Mouse (Mus musculus) intestine, embryonic 16.5 days (tissue): Measurements from ENCODE around the gene Faf1. TPM values are rescaled to one million over a fixed set of nuclear protein-coding genes. Genes with fewer than 3 reads are reported as not detected.

ENCODE experiments used
- ATAC-seq: fragments of 200-750 bp; cut with Nextera tagmentation; 2 replicates; pipeline ENCODE4 v1.8.0; 2017; ENCODE audit warnings: moderate TSS enrichment, moderate library complexity
- H3K27ac ChIP-seq: fragments of 300-500 bp; sonication (generic); 2 replicates; pipeline ENCODE4 v1.5.1; 2014; ENCODE audit warnings: mild to moderate bottlenecking, low read length
- H3K27me3 ChIP-seq: fragments of 300-500 bp; sonication (generic); replicated peaks from 2 replicates; pipeline ENCODE4 v1.6.1; 2014; ENCODE audit warnings: low read length, control low read depth, mixed read lengths; ENCODE audit not compliant: control insufficient read depth, insufficient read depth
- H3K36me3 ChIP-seq: fragments of 300-500 bp; sonication (generic); 2 replicates; pipeline ENCODE4 v1.6.1; 2014; ENCODE audit warnings: low read length, control low read depth; ENCODE audit not compliant: control insufficient read depth, insufficient read depth
- H3K4me1 ChIP-seq: fragments of 300-500 bp; sonication (generic); 2 replicates; pipeline ENCODE4 v1.6.1; 2014; ENCODE audit warnings: low read length, control low read depth, mixed read lengths; ENCODE audit not compliant: control insufficient read depth, insufficient read depth
- H3K4me2 ChIP-seq: fragments of 300-500 bp; sonication (generic); 2 replicates; pipeline ENCODE4 v1.6.1; 2014; ENCODE audit warnings: low read depth, low read length, control low read depth
- H3K4me3 ChIP-seq: fragments of 300-500 bp; sonication (generic); 2 replicates; pipeline ENCODE4 v1.5.1; 2014; ENCODE audit warnings: mild to moderate bottlenecking, low read length
- H3K9ac ChIP-seq: fragments of 300-500 bp; sonication (generic); 2 replicates; pipeline ENCODE4 v1.6.1; 2014; ENCODE audit warnings: low read depth, low read length
- H3K9me3 ChIP-seq: fragments of 300-500 bp; sonication (generic); 2 replicates; pipeline ENCODE4 v1.6.1; 2016; ENCODE audit warnings: low read length, control low read depth; ENCODE audit not compliant: control insufficient read depth
- whole genome bisulfite sequencing: fragments of 180-500 bp; shearing (Covaris S2); extraction: QIAGEN DNeasy Blood & Tissue Kit; methylation state at CpG from one replicate; pipeline ENCODE4 v1.1.7; 2014; 5-methylcytosine and 5-hydroxymethylcytosine counted together
- polyA plus RNA-seq: library from polyadenylated mRNA; unstranded; fragments of >200 nt; fragmentation: Nextera tagmentation; extraction: Ambion mirVana; gene quantifications from 2 replicates; pipeline ENCODE4 v1.2.1, GENCODE M21; 2015

The Faf1 gene
- polyA plus RNA-seq, 1 experiment from 2014 or later = 12.2 TPM

DNA sequence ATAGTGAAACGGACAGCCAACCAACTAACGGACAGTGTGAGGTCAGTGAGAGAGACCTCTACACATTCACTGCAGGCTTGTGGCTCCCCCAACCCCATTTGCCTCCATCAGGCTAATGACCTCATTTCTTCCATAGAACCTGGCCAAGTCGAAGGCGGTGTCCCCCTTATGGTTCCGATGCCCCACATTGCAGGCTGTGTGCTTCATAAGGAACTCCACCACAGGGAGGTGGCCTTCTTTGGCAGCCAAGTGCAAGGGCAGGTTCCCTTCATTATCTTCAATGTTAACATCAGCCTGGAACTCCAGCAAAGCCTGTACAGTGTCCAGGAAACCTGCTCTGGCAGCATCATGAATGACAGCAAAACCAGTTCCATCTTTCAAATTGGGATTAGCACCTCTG is 15.2 kb upstream of the Faf1 start:
- H3K4me3 ChIP-seq = no peak overlapping the region
- no peak overlapping the region for H3K9ac ChIP-seq
- WGBS = 33% methylated on average over 5 of the region's 5 CpGs
- H3K36me3 ChIP-seq = no peaks in the 10 kb centered on the region
- no peak for ATAC-seq
- no peaks in the 10 kb centered on the region for H3K9me3 ChIP-seq
- no peak overlapping the region for H3K4me2 ChIP-seq
- H3K4me1 ChIP-seq = peaks cover 11% of the 10 kb centered on the region
- H3K27me3 ChIP-seq = peaks cover 32% of the 10 kb centered on the region
- no peak overlapping the region for H3K27ac ChIP-seq

DNA sequence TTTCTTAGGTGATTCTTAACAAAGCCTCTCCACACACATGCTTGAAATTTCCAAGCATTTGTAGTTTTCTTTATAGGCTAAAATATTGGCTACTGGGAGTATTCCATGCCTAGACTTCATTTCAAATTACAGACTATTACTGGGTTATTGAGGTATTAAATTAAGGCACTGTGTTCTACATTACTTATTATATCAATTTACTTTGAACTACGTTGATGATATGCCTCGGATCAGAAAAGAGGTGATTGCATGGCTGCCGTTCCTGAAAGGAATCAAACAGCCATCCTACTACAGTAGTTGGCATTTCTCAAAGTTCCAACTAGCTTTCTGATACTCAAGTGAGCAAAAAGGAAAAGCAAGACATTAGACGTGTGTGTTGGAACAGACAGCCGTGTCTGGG is 14.1 kb upstream of the Faf1 start:
- Histone ChIP-seq H3K36me3 (no peaks in the 10 kb centered on the region), H3K4me1 (peaks cover 5% of the 10 kb centered on the region), H3K9me3 (no peaks in the 10 kb centered on the region), H3K27ac (no peak overlapping the region), H3K9ac (no peak overlapping the region), H3K4me3 (no peak overlapping the region), H3K27me3 (peaks cover 22% of the 10 kb centered on the region), H3K4me2 (no peak overlapping the region)
- ATAC-seq = no peak
- 22% methylated on average over 5 of the region's 5 CpGs for WGBS

DNA sequence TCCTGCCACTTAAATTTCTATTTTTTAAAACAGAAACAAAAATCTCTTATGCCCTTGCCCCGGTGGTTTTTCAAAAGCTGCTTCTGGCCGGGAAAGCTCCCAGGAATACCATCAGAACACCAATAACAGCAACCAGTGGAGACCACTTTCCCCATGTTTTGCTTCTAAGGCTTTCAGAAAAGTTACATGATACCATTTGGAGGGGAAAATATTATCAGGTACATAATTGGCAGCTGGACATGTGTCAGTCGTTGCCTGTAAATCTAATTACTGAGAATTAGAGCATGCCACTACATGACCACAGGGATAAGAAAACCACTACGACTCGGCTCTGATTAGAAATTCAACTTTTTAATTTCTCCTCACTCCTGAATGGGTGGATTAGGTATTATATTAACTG is 12.3 kb upstream of the Faf1 start:
- Histone ChIP-seq H3K4me1 (no peaks in the 10 kb centered on the region), H3K4me3 (no peak overlapping the region), H3K27ac (no peak overlapping the region), H3K9me3 (no peaks in the 10 kb centered on the region), H3K36me3 (no peaks in the 10 kb centered on the region), H3K4me2 (0 out of 2 replicates have a peak overlapping the region, but pooled peaks have one; percentile 1), H3K27me3 (peaks cover 14% of the 10 kb centered on the region), H3K9ac (no peak overlapping the region)
- ATAC-seq = no peak
- WGBS = 17% methylated on average over 5 of the region's 5 CpGs

DNA sequence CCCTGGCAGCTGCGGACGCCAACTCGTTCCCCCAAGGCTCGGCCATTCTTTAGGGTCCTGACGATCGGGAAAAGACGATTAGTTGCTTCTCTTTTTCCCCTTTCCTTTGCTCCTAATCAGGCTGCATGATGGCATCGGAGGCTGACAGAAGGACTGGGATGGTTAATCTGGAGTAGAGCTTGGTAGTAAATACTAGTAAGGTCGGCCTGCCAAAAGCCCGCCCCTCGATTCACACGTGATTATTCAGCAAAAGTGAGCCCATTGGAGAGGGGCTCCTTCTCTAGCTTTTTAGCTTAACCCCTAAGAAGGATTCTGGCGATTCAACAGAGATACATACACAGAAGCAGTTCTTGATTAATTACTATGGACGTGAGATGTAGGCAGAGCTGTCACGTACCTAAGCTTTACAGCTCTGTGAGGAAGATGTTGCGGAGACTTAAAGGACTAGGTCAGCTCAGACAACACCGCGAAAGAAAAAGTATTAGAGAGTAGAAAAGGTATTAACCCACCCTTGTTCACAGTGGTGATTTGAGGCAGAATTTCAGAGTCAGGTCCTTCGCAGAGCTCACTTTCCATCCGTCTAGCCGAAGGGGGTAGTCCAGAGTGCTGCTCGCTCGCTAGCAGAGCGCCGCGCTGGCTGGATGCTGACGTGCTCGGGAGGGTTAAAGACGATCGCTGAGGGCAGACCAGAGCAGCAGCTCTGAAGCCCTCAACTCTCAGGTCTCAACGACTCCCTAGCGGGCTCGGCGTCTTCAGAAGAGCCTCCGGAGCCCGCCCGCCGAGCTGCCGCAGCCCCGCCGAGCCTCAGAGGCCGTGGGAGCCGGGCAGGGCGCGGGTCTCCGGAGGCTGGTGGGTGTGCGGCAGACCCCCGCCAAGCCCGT is 11.0 kb upstream of the Faf1 start:
- under 1% methylated on average over 47 of the region's 49 CpGs for WGBS
- peaks cover 11% of the 10 kb centered on the region for H3K27me3 ChIP-seq
- H3K36me3 ChIP-seq = no peaks in the 10 kb centered on the region
- H3K27ac ChIP-seq = peak overlapping the region; percentile 61
- ATAC-seq = peak; percentile 42
- peak overlapping the region; percentile 98 for H3K9ac ChIP-seq
- H3K4me2 ChIP-seq = peak overlapping the region; percentile 100
- no peaks in the 10 kb centered on the region for H3K9me3 ChIP-seq
- H3K4me1 ChIP-seq = no peaks in the 10 kb centered on the region
- peak overlapping the region; percentile 80 for H3K4me3 ChIP-seq

DNA sequence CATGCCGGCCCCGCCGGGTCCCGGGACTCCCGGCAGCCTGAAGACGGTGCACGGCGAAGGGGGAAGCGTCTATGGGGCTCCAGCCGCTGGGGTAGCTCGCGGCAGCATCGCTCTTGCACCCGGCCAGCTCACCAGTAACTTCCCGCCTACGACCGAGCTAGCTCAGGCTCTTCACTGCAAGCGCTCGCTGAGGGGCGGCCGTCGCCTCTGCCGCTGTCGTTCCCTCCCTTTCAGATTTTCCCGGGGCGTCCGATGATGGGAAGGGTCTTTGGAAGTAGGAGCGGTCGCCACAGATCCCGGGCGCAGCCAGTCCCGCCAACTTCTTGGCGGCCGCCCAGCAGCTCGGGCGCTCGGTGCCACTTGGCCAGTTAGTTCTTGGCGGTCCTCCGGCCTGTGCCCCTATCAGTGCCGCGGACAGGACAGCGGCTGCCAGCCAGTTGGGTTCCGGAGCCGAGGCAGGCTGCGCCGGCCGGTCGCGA is 10.4 kb upstream of the Faf1 start:
- H3K9me3 ChIP-seq = no peaks in the 10 kb centered on the region
- H3K27me3 ChIP-seq = peaks cover 7% of the 10 kb centered on the region
- H3K27ac ChIP-seq = peak overlapping the region; percentile 61
- no peaks in the 10 kb centered on the region for H3K4me1 ChIP-seq
- peak overlapping the region; percentile 100 for H3K4me2 ChIP-seq
- peak; percentile 49 for ATAC-seq
- peak overlapping the region; percentile 80 for H3K4me3 ChIP-seq
- no peaks in the 10 kb centered on the region for H3K36me3 ChIP-seq
- 0% methylated on average over 49 of the region's 49 CpGs for WGBS
- H3K9ac ChIP-seq = peak overlapping the region; percentile 98

DNA sequence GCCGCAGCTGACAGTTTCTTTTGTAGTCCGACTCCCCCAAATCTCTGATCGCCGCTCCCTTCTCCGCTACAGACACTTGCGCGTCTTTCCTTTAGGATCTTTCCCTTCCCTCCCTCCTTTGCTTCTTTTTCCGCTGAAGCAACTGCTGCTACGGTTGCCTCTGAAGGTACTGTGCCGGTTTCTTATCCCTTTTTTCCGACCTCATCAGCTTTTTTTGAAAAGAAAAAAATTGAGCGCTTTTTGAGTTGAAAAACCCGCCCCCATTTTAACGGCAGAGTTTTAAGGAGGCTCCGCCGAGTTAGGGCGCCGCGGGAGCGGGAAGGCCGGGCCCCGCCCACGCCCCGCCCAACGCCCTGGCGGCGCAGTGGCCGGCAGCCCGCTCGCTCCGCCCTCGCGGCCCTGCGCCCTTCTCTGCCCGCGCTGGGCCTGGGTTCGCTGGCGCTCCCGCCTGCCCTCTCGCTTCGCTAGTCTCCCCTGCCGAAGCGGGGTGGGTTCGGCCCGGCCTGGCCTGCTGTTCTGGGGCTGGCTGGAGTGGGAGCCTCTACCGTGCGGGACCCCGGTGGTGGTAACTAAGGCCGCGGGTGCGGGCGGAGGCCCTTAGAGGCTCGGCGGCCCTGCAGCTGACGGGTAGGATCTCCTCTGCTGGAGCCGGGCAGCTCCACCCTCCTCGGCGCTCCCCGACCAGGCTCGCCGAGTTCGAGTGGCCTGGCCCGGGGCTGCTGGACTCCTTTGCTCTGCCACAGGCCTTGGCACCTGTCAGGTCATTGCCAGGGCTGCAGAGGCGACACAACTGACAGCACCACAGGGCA is 9.7 kb upstream of the Faf1 start, which contains the start of gene Cdkn2c:
Cdkn2c (minus strand) TSS at position 729 of the 809 bp plus-strand sequence.
- ATAC-seq = peak; percentile 98
- Histone ChIP-seq H3K9me3 (no peaks in the 10 kb centered on the region), H3K27ac (peak within 1 kb of the TSS; percentile 95), H3K36me3 (no peaks in the 10 kb centered on the region), H3K27me3 (0 out of 2 replicates have a peak, but pooled peaks cover 2% of the 10 kb centered on the region), H3K9ac (peak within 1 kb of the TSS; percentile 98), H3K4me2 (peak within 1 kb of the TSS; percentile 100), H3K4me3 (peak within 1 kb of the TSS; percentile 80), H3K4me1 (no peaks in the 10 kb centered on the region)
- WGBS = under 1% methylated on average over 64 of the region's 64 CpGs

DNA sequence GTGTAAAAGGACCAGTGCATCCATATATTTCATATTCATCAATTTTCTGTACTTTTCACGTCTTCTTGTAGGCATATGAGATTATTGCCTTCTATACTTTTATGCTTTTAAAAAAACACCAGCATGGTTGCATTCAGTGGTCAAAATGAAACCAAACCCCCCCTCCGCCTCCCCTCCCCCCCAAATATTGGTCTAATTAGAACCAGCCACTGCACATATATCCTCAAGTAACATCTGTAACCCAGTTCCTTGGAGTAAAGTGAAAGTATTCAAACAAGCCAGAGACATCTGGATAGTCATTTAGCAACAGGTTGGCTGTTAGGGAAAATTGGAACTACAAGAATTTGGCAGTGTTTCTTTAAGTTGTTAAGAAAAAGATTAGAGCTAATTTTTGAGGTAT is 8.9 kb upstream of the Faf1 start:
- no peak for ATAC-seq
- H3K27ac ChIP-seq = no peak overlapping the region
- no peaks in the 10 kb centered on the region for H3K9me3 ChIP-seq
- H3K36me3 ChIP-seq = no peaks in the 10 kb centered on the region
- no peaks in the 10 kb centered on the region for H3K27me3 ChIP-seq
- H3K4me2 ChIP-seq = peak overlapping the region; percentile 100
- 64% methylated on average over 2 of the region's 2 CpGs for WGBS
- H3K9ac ChIP-seq = peak overlapping the region; percentile 98; the same call in 1 of the 2 replicates
- no peaks in the 10 kb centered on the region for H3K4me1 ChIP-seq
- peak overlapping the region; percentile 80 for H3K4me3 ChIP-seq

DNA sequence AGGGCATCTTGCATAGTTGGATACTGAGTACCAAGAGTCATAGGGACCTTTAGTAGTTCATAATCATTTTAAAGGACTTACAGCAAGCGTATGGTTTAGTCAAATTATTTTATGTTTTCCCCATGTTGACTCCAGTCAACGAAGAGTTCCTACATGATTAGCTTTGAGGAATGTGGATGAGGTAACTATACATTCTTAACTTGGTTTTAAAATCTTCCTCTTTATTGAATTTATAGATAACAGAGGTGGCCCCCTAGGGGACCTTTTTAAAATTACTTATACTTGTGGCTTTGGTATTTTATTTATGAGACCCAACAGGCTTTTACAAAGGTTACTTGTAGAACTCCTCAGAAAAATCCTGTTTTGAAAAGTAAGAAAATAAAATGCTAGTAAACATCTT is 6.2 kb upstream of the Faf1 start:
- Histone ChIP-seq H3K4me3 (no peak overlapping the region), H3K9ac (no peak overlapping the region), H3K27me3 (no peaks in the 10 kb centered on the region), H3K4me2 (no peak overlapping the region), H3K4me1 (no peaks in the 10 kb centered on the region), H3K36me3 (no peaks in the 10 kb centered on the region), H3K9me3 (no peaks in the 10 kb centered on the region), H3K27ac (no peak overlapping the region)
- no peak for ATAC-seq
- WGBS = 72% methylated on average over 2 of the region's 2 CpGs

DNA sequence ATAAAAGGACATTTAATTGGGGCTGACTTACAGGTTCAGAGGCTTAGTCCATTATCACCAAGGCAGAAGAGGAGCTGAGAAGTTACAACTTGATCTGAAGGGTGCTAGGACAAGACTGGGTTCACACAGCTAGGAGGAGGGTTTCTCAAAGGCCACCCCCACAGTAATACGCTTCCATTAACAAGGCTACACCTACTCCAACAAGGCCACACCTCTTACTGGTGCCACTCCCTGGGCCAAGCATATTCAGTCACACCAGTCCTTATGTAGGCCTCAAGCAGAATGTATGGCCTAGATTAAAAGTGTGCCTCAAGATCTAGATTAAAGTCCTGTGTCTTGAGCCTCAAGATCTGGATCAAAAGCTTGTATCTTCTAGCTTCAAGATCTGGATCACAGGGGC is 4.4 kb upstream of the Faf1 start:
- H3K4me1 ChIP-seq = no peaks in the 10 kb centered on the region
- H3K27ac ChIP-seq = no peak overlapping the region
- H3K4me3 ChIP-seq = no peak overlapping the region
- 73% methylated on average over 1 of the region's 1 CpGs for WGBS
- no peaks in the 10 kb centered on the region for H3K27me3 ChIP-seq
- no peak for ATAC-seq
- no peaks in the 10 kb centered on the region for H3K9me3 ChIP-seq
- no peak overlapping the region for H3K9ac ChIP-seq
- H3K36me3 ChIP-seq = no peaks in the 10 kb centered on the region
- no peak overlapping the region for H3K4me2 ChIP-seq
